Mouse (Mus musculus): ENCODE measurements around the gene Wnt9b. TPM values are rescaled to one million over a fixed set of nuclear protein-coding genes. Genes with fewer than 3 reads are reported as not detected.
A peak's percentile ranks its signal among the peaks of the same experiment; 100 is the strongest.

Gene Wnt9b
- polyA plus RNA-seq, 1 experiment from 2014 or later: 0.43 TPM

DNA sequence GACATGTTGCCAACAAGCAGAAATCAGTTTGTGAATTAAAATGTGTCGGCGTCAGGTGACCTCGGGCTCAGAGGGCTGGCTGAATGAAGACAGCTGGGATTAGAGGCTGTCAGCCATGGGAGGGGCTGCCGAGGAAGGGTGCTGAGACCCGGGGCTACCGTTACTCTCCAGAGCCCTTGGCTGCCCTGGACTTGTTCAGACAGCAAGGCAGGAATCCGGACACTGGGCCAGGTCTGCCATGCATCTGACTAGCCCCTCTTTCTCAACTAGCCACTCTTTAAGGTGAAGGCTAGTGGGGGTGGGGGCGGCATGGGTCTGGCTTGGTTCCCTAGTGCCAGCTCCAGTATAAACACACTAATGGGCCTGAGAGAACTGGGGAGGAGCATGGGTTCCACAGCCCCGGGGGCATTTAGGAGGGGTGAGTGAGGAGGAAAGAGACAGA, 27.6 kb downstream of the Wnt9b start:
- 34% methylated on average over 9 of the region's 9 CpGs for WGBS
- Histone ChIP-seq H3K36me3 (no peaks in the 10 kb centered on the region), H3K4me1 (peaks cover 37% of the 10 kb centered on the region), H3K4me3 (peak overlapping the region; percentile 38), H3K9me3 (replicated peaks) (no peaks in the 10 kb centered on the region), H3K27ac (replicated peaks) (peak overlapping the region; percentile 52), H3K27me3 (ENCODE audit: low read depth, poor library complexity, severe bottlenecking) (peaks cover 45% of the 10 kb centered on the region)
- DNase-seq (ENCODE audit: low spot score): no peak

DNA sequence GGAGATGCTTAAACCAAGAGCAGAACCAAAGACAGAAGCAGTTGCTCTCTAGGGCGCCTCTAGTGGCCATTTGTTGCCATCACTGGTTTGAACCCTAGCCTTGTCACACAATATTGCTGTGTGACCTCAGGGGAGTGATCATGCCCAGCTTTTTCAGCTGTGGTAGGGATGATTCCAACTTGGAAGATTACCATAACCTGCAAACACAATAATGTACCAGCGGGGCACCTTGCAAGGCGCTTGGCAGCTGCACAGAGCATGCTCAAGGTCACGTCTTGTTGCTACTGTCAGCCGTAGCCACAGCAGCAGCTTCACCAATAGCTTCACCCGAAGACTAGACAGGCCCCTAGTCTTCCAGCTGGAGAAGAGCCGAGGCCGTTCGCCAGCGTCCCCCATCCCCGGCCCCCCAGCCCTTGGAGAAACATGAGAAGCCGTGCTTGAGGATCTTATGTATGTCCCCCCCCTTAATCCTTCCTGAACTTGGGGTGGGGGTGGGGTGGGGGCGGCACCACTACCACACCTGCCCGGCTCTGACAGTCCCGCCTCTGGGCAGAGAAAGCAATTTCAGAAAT, 28.1 kb downstream of the Wnt9b start:
- Histone ChIP-seq H3K4me1 (peaks cover 42% of the 10 kb centered on the region), H3K36me3 (no peaks in the 10 kb centered on the region), H3K9me3 (replicated peaks) (no peaks in the 10 kb centered on the region), H3K27me3 (ENCODE audit: low read depth, poor library complexity, severe bottlenecking) (peaks cover 50% of the 10 kb centered on the region), H3K4me3 (peak overlapping the region; percentile 38), H3K27ac (replicated peaks) (peak overlapping the region; percentile 52; the same call in 1 of the 2 replicates)
- 42% methylated on average over 15 of the region's 15 CpGs for WGBS
- DNase-seq (ENCODE audit: low spot score): peak; percentile 46

DNA sequence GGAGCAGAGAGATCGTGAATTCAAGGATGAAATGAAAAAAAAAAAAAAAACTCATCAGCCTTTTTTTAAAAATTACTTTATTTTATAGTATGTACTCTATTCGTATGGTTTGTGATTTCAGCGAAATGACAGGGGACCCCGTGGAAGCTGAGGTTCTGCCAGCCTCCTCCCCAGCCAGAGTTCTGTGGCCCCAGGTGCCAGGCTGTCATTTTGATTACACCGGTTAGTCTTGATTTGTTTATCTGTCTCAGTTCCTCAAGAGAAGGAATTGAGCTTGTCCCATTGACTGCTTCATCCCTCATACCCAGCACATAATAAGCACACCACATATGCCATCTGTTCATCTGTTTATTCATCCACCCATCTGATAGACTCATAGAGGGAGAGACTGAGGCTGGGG, 30.2 kb downstream of the Wnt9b start:
- 77% methylated on average over 5 of the region's 5 CpGs for WGBS
- no peak for DNase-seq (ENCODE audit: low spot score)
- H3K27ac ChIP-seq (replicated peaks): no peak overlapping the region
- H3K4me1 ChIP-seq: peaks cover 44% of the 10 kb centered on the region
- H3K9me3 ChIP-seq (replicated peaks): no peaks in the 10 kb centered on the region
- peaks cover 66% of the 10 kb centered on the region for H3K27me3 ChIP-seq (ENCODE audit: low read depth, poor library complexity, severe bottlenecking)
- no peak overlapping the region for H3K4me3 ChIP-seq
- H3K36me3 ChIP-seq: no peaks in the 10 kb centered on the region

DNA sequence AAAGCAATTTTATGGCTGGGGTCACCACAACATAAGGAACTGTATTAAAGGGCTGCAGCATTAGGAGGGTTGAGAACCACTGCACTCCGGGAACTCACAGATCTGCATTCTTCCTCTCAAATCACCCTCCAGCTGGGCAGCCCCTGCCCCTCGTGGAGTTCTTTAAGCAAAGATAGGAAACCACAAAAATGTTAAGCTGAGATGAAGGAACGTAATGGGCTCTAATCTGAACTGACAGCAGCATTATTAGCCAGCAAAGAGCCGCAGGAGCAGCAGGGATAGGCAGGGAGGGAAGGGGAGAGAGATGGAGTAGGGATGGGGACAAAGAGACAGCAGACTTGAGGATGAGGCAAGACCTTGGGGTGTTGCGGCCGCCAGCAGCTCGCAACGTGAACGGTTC, 32.6 kb downstream of the Wnt9b start:
- DNase-seq (ENCODE audit: low spot score): no peak
- Histone ChIP-seq H3K4me3 (no peak overlapping the region), H3K9me3 (replicated peaks) (no peaks in the 10 kb centered on the region)

DNA sequence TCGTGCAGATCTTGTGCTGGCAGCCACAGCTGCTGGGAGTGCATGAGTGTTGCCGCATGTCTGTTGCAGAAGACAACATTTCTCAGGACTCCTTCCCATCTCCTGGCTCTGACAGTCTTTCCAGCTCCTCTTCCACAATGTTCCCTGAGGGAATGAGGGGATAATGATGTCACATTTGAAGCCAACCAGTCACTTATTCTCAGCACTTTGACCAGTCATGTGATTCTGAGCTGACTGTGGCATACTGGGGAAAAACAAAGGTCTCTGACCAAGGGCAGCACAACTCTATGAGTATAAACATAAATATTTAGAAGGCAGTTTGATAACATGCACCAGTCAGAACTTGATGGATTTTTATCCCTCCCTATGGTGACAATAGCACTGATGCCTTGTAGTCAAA, 35.5 kb downstream of the Wnt9b start:
- WGBS: 84% methylated on average over 2 of the region's 2 CpGs
- H3K36me3 ChIP-seq: no peaks in the 10 kb centered on the region
- H3K27me3 ChIP-seq (ENCODE audit: low read depth, poor library complexity, severe bottlenecking): peaks cover 48% of the 10 kb centered on the region
- no peak overlapping the region for H3K27ac ChIP-seq (replicated peaks)
- H3K9me3 ChIP-seq (replicated peaks): no peaks in the 10 kb centered on the region
- peaks cover 28% of the 10 kb centered on the region for H3K4me1 ChIP-seq
- no peak for DNase-seq (ENCODE audit: low spot score)
- no peak overlapping the region for H3K4me3 ChIP-seq

More for the DNA sequence above, 32.6 kb downstream of the Wnt9b start:
- WGBS: 35% methylated on average over 9 of the region's 9 CpGs
- Histone ChIP-seq H3K4me1 (peaks cover 36% of the 10 kb centered on the region), H3K27ac (replicated peaks) (0 out of 2 replicates have a peak overlapping the region, but pooled peaks have one; percentile 28), H3K27me3 (ENCODE audit: low read depth, poor library complexity, severe bottlenecking) (peaks cover 62% of the 10 kb centered on the region), H3K36me3 (no peaks in the 10 kb centered on the region)

DNA sequence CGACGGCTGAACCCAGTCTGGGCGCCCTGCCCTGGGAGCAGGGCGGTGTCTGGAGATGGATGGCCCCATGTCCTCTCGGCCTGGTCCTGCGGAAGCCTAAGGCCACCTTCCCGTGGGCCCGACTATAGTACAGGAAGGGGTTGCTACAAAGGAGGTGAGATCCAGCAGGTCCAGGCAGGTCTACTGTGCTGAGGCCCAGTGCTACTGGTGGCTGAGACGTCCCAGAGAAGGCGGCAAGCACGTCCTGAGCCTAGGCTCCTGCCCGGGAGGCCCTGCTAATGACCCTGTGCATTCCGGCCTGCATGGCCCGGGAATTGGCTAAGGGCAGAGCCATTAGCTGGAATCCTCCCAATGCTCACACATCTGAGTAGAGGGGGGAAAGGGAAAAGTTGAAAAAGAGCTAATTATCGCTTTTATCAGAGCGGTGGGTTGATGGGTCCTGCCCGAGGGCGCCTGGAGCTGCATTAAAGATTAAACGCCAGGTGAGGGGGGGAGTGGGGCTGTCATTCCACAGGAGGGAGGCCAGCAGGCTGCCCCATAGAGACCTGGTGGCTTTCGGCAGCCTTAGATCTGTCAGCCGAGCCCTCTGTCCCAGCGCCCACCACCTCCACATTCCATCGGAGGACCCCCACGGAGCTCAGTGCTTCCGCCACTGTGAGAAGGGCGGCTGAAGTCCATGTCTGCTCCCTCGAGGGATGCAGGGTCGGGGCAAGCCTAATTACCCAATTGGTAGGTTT, 37.6 kb downstream of the Wnt9b start:
- no peak overlapping the region for H3K4me3 ChIP-seq
- 62% methylated on average over 28 of the region's 28 CpGs for WGBS
- DNase-seq (ENCODE audit: low spot score): no peak
- no peaks in the 10 kb centered on the region for H3K9me3 ChIP-seq (replicated peaks)
- H3K27me3 ChIP-seq (ENCODE audit: low read depth, poor library complexity, severe bottlenecking): peaks cover 36% of the 10 kb centered on the region
- no peak overlapping the region for H3K27ac ChIP-seq (replicated peaks)
- no peaks in the 10 kb centered on the region for H3K36me3 ChIP-seq
- H3K4me1 ChIP-seq: peaks cover 7% of the 10 kb centered on the region

DNA sequence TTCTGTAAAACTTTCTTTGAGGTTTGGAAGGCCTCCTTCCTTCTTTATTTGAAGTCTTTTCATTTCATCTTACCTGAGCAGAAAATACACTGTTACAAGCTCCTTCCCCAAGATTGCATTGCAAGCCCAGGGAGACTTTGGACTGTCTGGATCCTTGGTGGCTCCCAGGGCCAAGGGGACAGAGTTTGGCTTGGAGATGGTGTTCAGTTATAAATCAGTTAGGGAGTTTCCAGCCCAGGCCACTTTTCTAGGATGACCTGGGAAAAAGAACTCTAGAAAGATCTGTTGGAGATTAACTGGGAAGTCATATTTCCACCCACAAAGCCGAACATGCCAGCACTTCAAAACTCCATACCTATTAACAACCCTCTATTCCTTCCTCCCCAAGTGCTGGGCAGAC, 39.6 kb downstream of the Wnt9b start:
- no peak for DNase-seq (ENCODE audit: low spot score)

DNA sequence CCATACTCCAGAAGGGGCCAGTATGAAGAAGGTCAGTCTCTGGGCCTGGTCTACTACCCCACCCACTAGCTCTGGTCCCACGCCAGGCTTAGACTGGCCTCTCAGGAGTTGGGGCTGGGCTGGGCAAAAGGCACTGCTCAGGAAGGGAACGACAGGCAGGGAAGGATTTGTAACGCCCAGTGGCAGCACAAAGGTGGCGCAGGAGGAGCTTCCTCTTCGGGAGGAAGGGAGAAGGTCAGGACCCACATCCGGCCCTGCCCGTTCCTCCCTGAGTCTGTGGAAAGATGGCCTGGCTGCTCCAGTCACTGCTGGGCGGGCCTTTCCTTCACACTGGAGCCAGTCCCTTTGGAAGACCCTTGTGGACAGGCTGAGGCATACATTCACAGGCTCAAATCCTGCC, 42.6 kb downstream of the Wnt9b start:
- Histone ChIP-seq H3K27me3 (ENCODE audit: low read depth, poor library complexity, severe bottlenecking) (no peaks in the 10 kb centered on the region), H3K9me3 (replicated peaks) (no peaks in the 10 kb centered on the region), H3K36me3 (0 out of 2 replicates have a peak, but pooled peaks cover 7% of the 10 kb centered on the region), H3K27ac (replicated peaks) (no peak overlapping the region), H3K4me1 (no peaks in the 10 kb centered on the region; the same call in 1 of the 2 replicates), H3K4me3 (no peak overlapping the region)
- 56% methylated on average over 8 of the region's 8 CpGs for WGBS
- DNase-seq (ENCODE audit: low spot score): no peak

More for the DNA sequence above, 39.6 kb downstream of the Wnt9b start:
- WGBS: 89% methylated on average over 1 of the region's 1 CpGs
- Histone ChIP-seq H3K27ac (replicated peaks) (no peak overlapping the region), H3K27me3 (ENCODE audit: low read depth, poor library complexity, severe bottlenecking) (peaks cover 20% of the 10 kb centered on the region), H3K4me1 (no peaks in the 10 kb centered on the region; the same call in 1 of the 2 replicates), H3K9me3 (replicated peaks) (no peaks in the 10 kb centered on the region), H3K4me3 (no peak overlapping the region), H3K36me3 (no peaks in the 10 kb centered on the region)

DNA sequence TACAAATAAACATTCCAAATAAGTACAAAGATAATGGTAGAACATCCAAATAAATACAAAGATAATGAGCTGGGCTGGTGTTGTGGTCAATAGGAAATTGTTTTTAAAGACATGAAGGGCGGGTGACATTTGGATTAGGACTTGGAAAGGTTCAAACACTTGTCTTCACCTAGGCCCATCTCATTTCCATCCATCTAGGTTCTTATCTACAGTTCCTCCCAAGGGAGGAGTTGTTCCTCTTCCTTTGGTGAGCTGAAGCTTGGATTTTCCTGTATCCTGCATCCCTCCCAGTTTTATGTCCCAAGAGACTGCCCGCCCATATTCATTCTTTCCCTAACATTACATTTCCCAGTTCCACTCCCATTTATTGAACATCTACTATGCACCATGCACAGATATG, 51.4 kb downstream of the Wnt9b start:
- 70% methylated on average over 2 of the region's 2 CpGs for WGBS
- H3K9me3 ChIP-seq (replicated peaks): no peaks in the 10 kb centered on the region

DNA sequence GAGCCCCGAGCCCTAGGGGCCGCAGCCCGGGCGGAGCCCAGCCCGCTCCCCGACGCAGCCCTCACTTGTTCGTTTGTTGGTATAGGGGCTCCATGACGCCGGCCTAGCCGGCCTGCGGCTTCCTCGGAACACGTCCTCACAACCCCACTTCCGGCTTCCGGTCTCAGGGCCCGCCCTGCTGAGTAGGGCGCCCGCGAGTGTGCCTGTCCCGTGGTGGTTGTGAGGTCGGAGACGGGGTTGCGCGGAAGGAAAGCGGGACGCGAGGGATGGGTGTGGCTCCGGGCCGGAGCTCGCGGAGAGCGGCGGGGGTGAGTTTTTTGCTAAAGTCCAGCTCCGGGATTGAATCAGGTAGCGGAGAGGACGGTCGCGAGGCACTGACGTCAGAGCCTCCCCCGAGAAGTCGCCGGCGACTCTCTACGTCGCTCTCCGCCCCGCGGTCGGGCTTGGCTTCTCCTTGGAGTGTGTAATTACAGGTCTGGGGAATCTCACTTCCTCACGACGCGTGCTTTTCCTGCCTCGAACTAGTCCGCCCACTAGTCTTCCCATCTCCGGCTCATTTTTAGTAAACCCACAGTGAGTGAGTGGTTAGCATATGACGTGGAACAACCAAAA, 52.0 kb downstream of the Wnt9b start, which contains the start of gene Gosr2:
Gosr2 (minus strand) TSS at position 334 of the 612 bp plus-strand sequence.
- no peaks in the 10 kb centered on the region for H3K9me3 ChIP-seq (replicated peaks)
- H3K4me1 ChIP-seq: peaks cover 14% of the 10 kb centered on the region
- DNase-seq (ENCODE audit: low spot score): peak; percentile 94
- H3K36me3 ChIP-seq: 0 out of 2 replicates have a peak, but pooled peaks cover 3% of the 10 kb centered on the region
- peak within 1 kb of the TSS; percentile 99 for H3K27ac ChIP-seq (replicated peaks)
- no peaks in the 10 kb centered on the region for H3K27me3 ChIP-seq (ENCODE audit: low read depth, poor library complexity, severe bottlenecking)
- under 1% methylated on average over 57 of the region's 57 CpGs for WGBS
- H3K4me3 ChIP-seq: peak within 1 kb of the TSS; percentile 92

More for the DNA sequence above, 51.4 kb downstream of the Wnt9b start:
- Histone ChIP-seq H3K27ac (replicated peaks) (peak overlapping the region; percentile 99), H3K27me3 (ENCODE audit: low read depth, poor library complexity, severe bottlenecking) (no peaks in the 10 kb centered on the region), H3K4me3 (peak overlapping the region; percentile 92), H3K4me1 (peaks cover 14% of the 10 kb centered on the region), H3K36me3 (0 out of 2 replicates have a peak, but pooled peaks cover 3% of the 10 kb centered on the region)
- no peak for DNase-seq (ENCODE audit: low spot score)

DNA sequence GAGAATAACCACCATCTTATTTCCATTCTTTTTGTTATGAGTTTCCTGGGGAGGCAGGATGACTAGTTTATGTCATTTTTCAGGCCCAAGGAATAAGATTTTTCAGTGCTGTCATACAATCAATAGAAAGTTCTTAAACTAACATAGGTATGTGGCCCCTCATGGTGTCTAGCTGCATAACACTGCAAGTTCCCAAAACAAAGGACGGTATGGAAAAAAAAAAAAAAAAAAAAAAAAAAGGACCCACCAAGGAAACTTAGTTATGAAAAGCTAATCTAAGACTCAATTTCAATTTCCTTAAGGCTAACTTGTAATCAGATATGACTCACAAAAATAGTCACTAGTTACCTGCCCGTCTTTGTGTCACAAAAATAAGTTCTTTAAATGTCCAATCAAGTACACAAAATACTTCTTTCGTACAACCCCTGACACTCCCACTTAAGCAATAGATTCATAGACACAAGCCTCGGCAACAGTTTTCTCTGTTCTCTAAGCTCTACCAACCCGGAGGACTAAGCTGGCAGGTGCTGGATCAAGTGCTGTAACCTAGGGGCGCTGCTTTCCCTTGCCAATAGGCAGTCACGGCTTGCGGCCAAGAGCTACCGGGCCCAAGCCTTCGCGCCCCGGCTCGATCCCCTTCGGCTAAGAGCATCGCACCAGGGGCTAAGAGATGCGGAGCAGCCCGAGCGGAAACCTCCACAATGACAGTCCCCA, 52.6 kb downstream of the Wnt9b start:
- 2% methylated on average over 18 of the region's 18 CpGs for WGBS
- Histone ChIP-seq H3K4me3 (peak overlapping the region; percentile 92), H3K9me3 (replicated peaks) (no peaks in the 10 kb centered on the region), H3K27ac (replicated peaks) (peak overlapping the region; percentile 99), H3K36me3 (0 out of 2 replicates have a peak, but pooled peaks cover 3% of the 10 kb centered on the region), H3K4me1 (peaks cover 14% of the 10 kb centered on the region), H3K27me3 (ENCODE audit: low read depth, poor library complexity, severe bottlenecking) (no peaks in the 10 kb centered on the region)
- no peak for DNase-seq (ENCODE audit: low spot score)

DNA sequence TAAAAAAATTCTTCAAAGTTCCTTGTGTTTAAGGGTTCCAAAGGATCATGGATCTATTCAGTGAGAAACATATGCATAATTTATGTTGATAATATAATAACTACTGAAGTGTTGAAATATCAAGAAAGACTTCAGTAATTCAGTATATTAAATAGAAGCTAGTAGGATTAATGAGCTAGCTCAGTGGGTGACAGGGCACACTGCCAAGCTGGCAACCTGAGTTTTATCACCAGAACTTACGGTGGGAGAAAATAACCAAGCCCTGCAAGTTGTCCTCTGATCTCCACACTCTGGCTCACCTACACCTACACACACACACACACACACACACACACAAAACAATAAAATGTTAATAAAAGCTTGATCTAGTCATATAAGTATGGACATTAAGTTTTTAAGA, 56.4 kb downstream of the Wnt9b start:
- peaks cover 13% of the 10 kb centered on the region for H3K36me3 ChIP-seq
- no peaks in the 10 kb centered on the region for H3K27me3 ChIP-seq (ENCODE audit: low read depth, poor library complexity, severe bottlenecking)
- WGBS: 96% methylated on average over 1 of the region's 1 CpGs
- H3K4me3 ChIP-seq: no peak overlapping the region
- H3K9me3 ChIP-seq (replicated peaks): no peaks in the 10 kb centered on the region
- H3K4me1 ChIP-seq: peaks cover 7% of the 10 kb centered on the region
- DNase-seq (ENCODE audit: low spot score): no peak
- H3K27ac ChIP-seq (replicated peaks): no peak overlapping the region

Measured in midbrain, embryonic 10.5 days (tissue).